Mouse (Mus musculus): Measurements from ENCODE around the gene Celf3.

Gene Celf3

GRCm38 (mm10) chr3:94479564-94479963 lies 1.5 kb downstream of the Celf3 start:
- DNase-seq (ENCODE audit: low read depth, low spot score), result no peak

- no peak for DNase-seq (ENCODE audit: low read depth, low spot score)
Measured at GRCm38 (mm10) chr3:94480291-94480884, 2.3 kb downstream of the Celf3 start, which contains the start of gene Riiad1. Gene Riiad1 (minus strand): TSS chr3:94480341.

GRCm38 (mm10) chr3:94481429-94481828 lies 3.3 kb downstream of the Celf3 start:
- DNase-seq (ENCODE audit: low read depth, low spot score), result no peak

GRCm38 (mm10) chr3:94482764-94483385 lies 4.8 kb downstream of the Celf3 start:
- DNase-seq (ENCODE audit: low read depth, low spot score), result no peak

GRCm38 (mm10) chr3:94483790-94484439 lies 5.8 kb downstream of the Celf3 start:
- peak; percentile 94 for DNase-seq (ENCODE audit: low read depth, low spot score)

GRCm38 (mm10) chr3:94485922-94486321 lies 7.8 kb downstream of the Celf3 start:
- no peak for DNase-seq (ENCODE audit: low read depth, low spot score)

- DNase-seq (ENCODE audit: low read depth, low spot score), result no peak
Measured at GRCm38 (mm10) chr3:94487581-94487980, 9.5 kb downstream of the Celf3 start.

GRCm38 (mm10) chr3:94497162-94497561 lies 19.1 kb downstream of the Celf3 start:
- no peak for DNase-seq (ENCODE audit: low read depth, low spot score)

GRCm38 (mm10) chr3:94502243-94502642 lies 24.1 kb downstream of the Celf3 start:
- DNase-seq (ENCODE audit: low read depth, low spot score), result no peak

GRCm38 (mm10) chr3:94506664-94507063 lies 28.6 kb downstream of the Celf3 start:
- no peak for DNase-seq (ENCODE audit: low read depth, low spot score)

- DNase-seq (ENCODE audit: low read depth, low spot score), result no peak
Measured at GRCm38 (mm10) chr3:94526731-94527130, 48.6 kb downstream of the Celf3 start.

GRCm38 (mm10) chr3:94533968-94534367 lies 55.9 kb downstream of the Celf3 start:
- DNase-seq (ENCODE audit: low read depth, low spot score), result no peak

GRCm38 (mm10) chr3:94537187-94537586 lies 59.1 kb downstream of the Celf3 start:
- no peak for DNase-seq (ENCODE audit: low read depth, low spot score)
